Mouse (Mus musculus): ENCODE measurements at regions not wholly inside any gene's neighbourhood (a gene's known extent, or its start where the extent isn't known, plus 50 kb on each side); places are given as distances from the start of the nearest gene placed in this dataset.

GRCm38 (mm10) chr2:92697721-92698120 lies 98.2 kb downstream of the Chst1 start:
- Histone ChIP-seq H3K9me3 (replicated peaks; ENCODE audit: insufficient read depth, low read length) (no peaks in the 10 kb centered on the region), H3K36me3 (ENCODE audit: control insufficient read depth in 1 of 2, insufficient read depth in 2 of 2, low read length in 2 of 2) (no peaks in the 10 kb centered on the region; a peak in 1 of 4 replicates), H3K27ac (ENCODE audit: control insufficient read depth, low read depth, low read length) (no peak overlapping the region), H3K27me3 (ENCODE audit: control insufficient read depth in 1 of 2, insufficient read depth in 2 of 2, low read length in 2 of 2) (no peaks in the 10 kb centered on the region), H3K4me3 (ENCODE audit: control insufficient read depth in 1 of 2, insufficient read depth in 1 of 2, low read depth in 2 of 2, low read length in 2 of 2) (no peak overlapping the region), H3K9ac (ENCODE audit: control insufficient read depth, low read depth, low read length, poor library complexity, severe bottlenecking) (no peak overlapping the region), H3K4me1 (ENCODE audit: control insufficient read depth in 1 of 2, insufficient read depth in 2 of 2, low read length in 2 of 2) (no peaks in the 10 kb centered on the region; a peak in 2 of 4 replicates), H3K79me2 (ENCODE audit: control insufficient read depth, insufficient read depth, low read length, poor library complexity) (no peaks in the 10 kb centered on the region)
- DNase-seq (ENCODE audit: low read depth, low spot score), result no peak
- no peak for TF ChIP-seq ZNF384 (IDR thresholded peaks at IDR 0.05; ENCODE audit: low read depth, low read length)
- no peak for TF ChIP-seq MAX (IDR thresholded peaks at IDR 0.05; ENCODE audit: low read length)
- TF ChIP-seq MXI1 (IDR thresholded peaks at IDR 0.05; ENCODE audit: low read depth, low read length), result no peak
- TF ChIP-seq TAL1 (IDR thresholded peaks at IDR 0.05; ENCODE audit: low read length), result no peak
- no peak for TF ChIP-seq TBP (IDR thresholded peaks at IDR 0.05; ENCODE audit: low read depth, low read length)
- no peak for TF ChIP-seq NELFE (IDR thresholded peaks at IDR 0.05; ENCODE audit: low read depth, low read length)
- TF ChIP-seq BHLHE40 (IDR thresholded peaks at IDR 0.05; ENCODE audit: borderline replicate concordance, low read depth, low read length), result no peak
- no peak for TF ChIP-seq UBTF (IDR thresholded peaks at IDR 0.05; ENCODE audit: borderline replicate concordance, insufficient read depth, low read depth, low read length)
- no peak for TF ChIP-seq E2F4 (IDR thresholded peaks at IDR 0.05; ENCODE audit: borderline replicate concordance, low read depth, low read length)
- TF ChIP-seq MAZ (IDR thresholded peaks at IDR 0.05; ENCODE audit: low read depth, low read length), result no peak
- TF ChIP-seq MAFK (IDR thresholded peaks at IDR 0.05; ENCODE audit: borderline replicate concordance, low read depth, low read length), result no peak
- TF ChIP-seq ZMIZ1 (IDR thresholded peaks at IDR 0.05; ENCODE audit: low read depth, low read length), result no peak
- TF ChIP-seq MYB (IDR thresholded peaks at IDR 0.05; ENCODE audit: low read depth, low read length), result no peak
- TF ChIP-seq SIN3A (IDR thresholded peaks at IDR 0.05; ENCODE audit: low read length), result no peak
- TF ChIP-seq ZKSCAN1 (IDR thresholded peaks at IDR 0.05; ENCODE audit: low read depth, low read length), result no peak
- no peak for TF ChIP-seq USF2 (IDR thresholded peaks at IDR 0.05; ENCODE audit: borderline replicate concordance in 1 of 2, insufficient read depth in 1 of 2, low read depth in 1 of 2, low read length in 2 of 2)
- no peak for TF ChIP-seq JUND (IDR thresholded peaks at IDR 0.05; ENCODE audit: low read depth, low read length)

GRCm38 (mm10) chr2:92699360-92699759 lies 99.9 kb downstream of the Chst1 start:
- Histone ChIP-seq H3K4me3 (ENCODE audit: control insufficient read depth in 1 of 2, insufficient read depth in 1 of 2, low read depth in 2 of 2, low read length in 2 of 2) (no peak overlapping the region), H3K4me1 (ENCODE audit: control insufficient read depth in 1 of 2, insufficient read depth in 2 of 2, low read length in 2 of 2) (peaks cover 2 to 4% of the 10 kb centered on the region in 2 experiments; a peak in 3 of 4 replicates), H3K27ac (ENCODE audit: control insufficient read depth, low read depth, low read length) (no peak overlapping the region), H3K27me3 (ENCODE audit: control insufficient read depth in 1 of 2, insufficient read depth in 2 of 2, low read length in 2 of 2) (no peaks in the 10 kb centered on the region), H3K36me3 (ENCODE audit: control insufficient read depth in 1 of 2, insufficient read depth in 2 of 2, low read length in 2 of 2) (no peaks in the 10 kb centered on the region; a peak in 1 of 4 replicates), H3K9me3 (replicated peaks; ENCODE audit: insufficient read depth, low read length) (no peaks in the 10 kb centered on the region), H3K79me2 (ENCODE audit: control insufficient read depth, insufficient read depth, low read length, poor library complexity) (no peaks in the 10 kb centered on the region), H3K9ac (ENCODE audit: control insufficient read depth, low read depth, low read length, poor library complexity, severe bottlenecking) (no peak overlapping the region)
- TF ChIP-seq RCOR1 (IDR thresholded peaks at IDR 0.05; ENCODE audit: low read depth, low read length), result no peak
- TF ChIP-seq CTCF (IDR thresholded peaks at IDR 0.05 in 2 of 3, conservative IDR thresholded peaks at IDR 0.05 in 1 of 3; ENCODE audit: control insufficient read depth in 1 of 3, insufficient read depth in 1 of 3, low read depth in 2 of 3, low read length in 3 of 3, poor library complexity in 1 of 3, severe bottlenecking in 1 of 3), result no peak
- TF ChIP-seq MAZ (IDR thresholded peaks at IDR 0.05; ENCODE audit: low read depth, low read length), result no peak
- no peak for TF ChIP-seq SIN3A (IDR thresholded peaks at IDR 0.05; ENCODE audit: low read length)
- no peak for TF ChIP-seq MAFK (IDR thresholded peaks at IDR 0.05; ENCODE audit: borderline replicate concordance, low read depth, low read length)
- no peak for TF ChIP-seq GABPA (IDR thresholded peaks at IDR 0.05; ENCODE audit: low read depth, low read length)
- TF ChIP-seq MYC (IDR thresholded peaks at IDR 0.05; ENCODE audit: low read depth, low read length), result no peak
- TF ChIP-seq MEF2A (IDR thresholded peaks at IDR 0.05; ENCODE audit: extremely low read depth, insufficient replicate concordance, low read depth, low read length, poor library complexity, severe bottlenecking), result no peak
- no peak for DNase-seq (ENCODE audit: low read depth, low spot score)
